Mouse (Mus musculus) brain, embryonic 14.5 days (tissue): ENCODE data around the gene Eif1ad. TPM values are rescaled to one million over a fixed set of nuclear protein-coding genes. Genes with fewer than 3 reads are reported as not detected.

ENCODE experiments used
- DNase-seq: peaks from one replicate; pipeline ENCODE4 v3.0.0-alpha.2; 2011; ENCODE audit warnings: low read depth
- CTCF ChIP-seq: fragments of 200-500 bp; IDR thresholded peaks from 2 replicates; pipeline ENCODE4 v1.5.1; 2012; ENCODE audit warnings: inconsistent platforms, mild to moderate bottlenecking, moderate library complexity, borderline replicate concordance; ENCODE audit not compliant: insufficient read depth, insufficient read length; ENCODE audit errors: extremely low read depth
- POLR2A ChIP-seq: fragments of 200-500 bp; IDR thresholded peaks from 2 replicates; pipeline ENCODE4 v1.6.1; 2012; ENCODE audit warnings: mild to moderate bottlenecking, inconsistent platforms, borderline replicate concordance; ENCODE audit not compliant: poor library complexity, insufficient read depth, insufficient read length, severe bottlenecking; ENCODE audit errors: extremely low read depth
- polyA plus RNA-seq: library from polyadenylated mRNA; depleted of rRNA; stranded (reverse); fragments of >200 nt; gene quantifications from 2 replicates; pipeline ENCODE4 v1.2.3, GENCODE M21; 2012; rRNA removed

Gene Eif1ad
- polyA plus RNA-seq, 1 experiment, result 37.2 TPM

- peak; percentile 72 for DNase-seq
- peak; percentile 17; the same call in 1 of the 2 replicates for TF ChIP-seq POLR2A
These were observed 40.1 kb downstream of the Eif1ad start for GRCm38 (mm10) chr19:5406531-5407126.

GRCm38 (mm10) chr19:5407133-5407532 lies 40.6 kb downstream of the Eif1ad start:
- peak; percentile 86 for DNase-seq

GRCm38 (mm10) chr19:5408057-5409001 lies 41.8 kb downstream of the Eif1ad start:
- no peak for TF ChIP-seq CTCF
- no peak for TF ChIP-seq POLR2A
- DNase-seq, result no peak

More at GRCm38 (mm10) chr19:5407133-5407532, 40.6 kb downstream of the Eif1ad start:
- TF ChIP-seq CTCF (peak; percentile 62; the same call in 1 of the 2 replicates), POLR2A (no peak)

GRCm38 (mm10) chr19:5409068-5409467 lies 42.5 kb downstream of the Eif1ad start:
- DNase-seq, result peak; percentile 24

GRCm38 (mm10) chr19:5410641-5411040 lies 44.1 kb downstream of the Eif1ad start:
- no peak for DNase-seq
- TF ChIP-seq CTCF (no peak), POLR2A (no peak)

More at GRCm38 (mm10) chr19:5409068-5409467, 42.5 kb downstream of the Eif1ad start:
- TF ChIP-seq CTCF (no peak), POLR2A (no peak)

GRCm38 (mm10) chr19:5411961-5412360 lies 45.4 kb downstream of the Eif1ad start:
- DNase-seq, result no peak
- TF ChIP-seq CTCF, result no peak
- TF ChIP-seq POLR2A, result no peak

- TF ChIP-seq POLR2A, result no peak
- TF ChIP-seq CTCF, result no peak
- DNase-seq, result no peak
These were observed 47.3 kb downstream of the Eif1ad start for GRCm38 (mm10) chr19:5413840-5414239.

- TF ChIP-seq POLR2A (no peak), CTCF (no peak)
- no peak for DNase-seq
These were observed 48.0 kb downstream of the Eif1ad start for GRCm38 (mm10) chr19:5414534-5414957.

- no peak for TF ChIP-seq CTCF
- TF ChIP-seq POLR2A, result no peak
- no peak for DNase-seq
These were observed 52.4 kb downstream of the Eif1ad start for GRCm38 (mm10) chr19:5418750-5419466.

GRCm38 (mm10) chr19:5419630-5420029 lies 53.1 kb downstream of the Eif1ad start:
- no peak for DNase-seq
- no peak for TF ChIP-seq POLR2A
- TF ChIP-seq CTCF, result no peak

- TF ChIP-seq CTCF (no peak), POLR2A (no peak)
- no peak for DNase-seq
These were observed 54.0 kb downstream of the Eif1ad start for GRCm38 (mm10) chr19:5420579-5420978.

Other genes with a start within 250 kb of the Eif1ad start
- 117 and 134 TPM in 2 replicates for gene Klc2, start 248.2 kb upstream of the Eif1ad start, polyA plus RNA-seq
- 50.2 and 71.6 TPM in 2 replicates for gene Pacs1, start 93.6 kb upstream of the Eif1ad start, polyA plus RNA-seq
- 178 and 192 TPM in 2 replicates for gene Sf3b2, start 71.3 kb upstream of the Eif1ad start, polyA plus RNA-seq
- 45.5 and 55.4 TPM in 2 replicates for gene Gal3st3, start 68.4 kb upstream of the Eif1ad start, polyA plus RNA-seq
- gene Catsper1, start 31.0 kb upstream of the Eif1ad start, polyA plus RNA-seq, result not detected in 2 replicates
- gene Cst6, start 17.2 kb upstream of the Eif1ad start, polyA plus RNA-seq, result 1.3 and 1.6 TPM in 2 replicates
- gene Banf1, start 427 bp downstream of the Eif1ad start, polyA plus RNA-seq, result 181 and 258 TPM in 2 replicates
- 40.9 and 65.0 TPM in 2 replicates for gene Sart1, start 22.0 kb downstream of the Eif1ad start, polyA plus RNA-seq
- gene Tsga10ip, start 35.8 kb downstream of the Eif1ad start, polyA plus RNA-seq, result 0.04 and 0.20 TPM in 2 replicates
- gene Drap1, start 58.2 kb downstream of the Eif1ad start, polyA plus RNA-seq, result 224 and 257 TPM in 2 replicates
- 86.4 and 106 TPM in 2 replicates for gene AI837181, start 58.4 kb downstream of the Eif1ad start, polyA plus RNA-seq
- gene Fosl1, start 80.8 kb downstream of the Eif1ad start, polyA plus RNA-seq, result not detected in 2 replicates
- 9.6 and 12.1 TPM in 2 replicates for gene Ccdc85b, start 91.2 kb downstream of the Eif1ad start, polyA plus RNA-seq
- 179 and 266 TPM in 2 replicates for gene Fibp, start 93.9 kb downstream of the Eif1ad start, polyA plus RNA-seq
- 2.9 and 3.7 TPM in 2 replicates for gene Ctsw, start 101.8 kb downstream of the Eif1ad start, polyA plus RNA-seq
- 47.7 and 58.5 TPM in 2 replicates for gene Efemp2, start 107.2 kb downstream of the Eif1ad start, polyA plus RNA-seq
- gene Mus81, start 121.7 kb downstream of the Eif1ad start, polyA plus RNA-seq, result 46.4 and 73.2 TPM in 2 replicates
- gene Cfl1, start 123.7 kb downstream of the Eif1ad start, polyA plus RNA-seq, result 1,637 and 1,665 TPM in 2 replicates
- gene 1700020D05Rik, start 137.0 kb downstream of the Eif1ad start, polyA plus RNA-seq, result 2.5 and 4.7 TPM in 2 replicates
- 92.3 and 123 TPM in 2 replicates for gene Snx32, start 143.8 kb downstream of the Eif1ad start, polyA plus RNA-seq
- gene Ovol1, start 193.9 kb downstream of the Eif1ad start, polyA plus RNA-seq, result 0.31 and 0.42 TPM in 2 replicates
- gene Ap5b1, start 201.3 kb downstream of the Eif1ad start, polyA plus RNA-seq, result 2.6 and 4.5 TPM in 2 replicates
- 62.0 and 111 TPM in 2 replicates for gene Rnaseh2c, start 235.1 kb downstream of the Eif1ad start, polyA plus RNA-seq
- 163 and 181 TPM in 2 replicates for gene Kat5, start 243.5 kb downstream of the Eif1ad start, polyA plus RNA-seq